Mouse (Mus musculus): ENCODE data around the gene Sectm1b.

The Sectm1b gene

GRCm38 (mm10) chr11:121024163-121024562 is 39.2 kb downstream of the Sectm1b start:
- DNase-seq (ENCODE audit: low read depth, low spot score): no peak
- H3K36me3 ChIP-seq (ENCODE audit: control insufficient read depth, insufficient read depth, low read length, poor library complexity, severe bottlenecking): no peaks in the 10 kb centered on the region
- no peaks in the 10 kb centered on the region for H3K27me3 ChIP-seq (ENCODE audit: control insufficient read depth, insufficient read depth, low read length, poor library complexity, severe bottlenecking)

- Histone ChIP-seq H3K27me3 (ENCODE audit: control insufficient read depth, insufficient read depth, low read length, poor library complexity, severe bottlenecking) (no peaks in the 10 kb centered on the region), H3K36me3 (ENCODE audit: control insufficient read depth, insufficient read depth, low read length, poor library complexity, severe bottlenecking) (no peaks in the 10 kb centered on the region)
- no peak for DNase-seq (ENCODE audit: low read depth, low spot score)
These were observed 43.9 kb downstream of the Sectm1b start for GRCm38 (mm10) chr11:121019501-121019900.

- no peaks in the 10 kb centered on the region for H3K27me3 ChIP-seq (ENCODE audit: control insufficient read depth, insufficient read depth, low read length, poor library complexity, severe bottlenecking)
- DNase-seq (ENCODE audit: low read depth, low spot score): peak; percentile 60
- no peaks in the 10 kb centered on the region for H3K36me3 ChIP-seq (ENCODE audit: control insufficient read depth, insufficient read depth, low read length, poor library complexity, severe bottlenecking)
These were observed 45.7 kb downstream of the Sectm1b start for GRCm38 (mm10) chr11:121017703-121018102.

- Histone ChIP-seq H3K36me3 (ENCODE audit: control insufficient read depth, insufficient read depth, low read length, poor library complexity, severe bottlenecking) (no peaks in the 10 kb centered on the region), H3K27me3 (ENCODE audit: control insufficient read depth, insufficient read depth, low read length, poor library complexity, severe bottlenecking) (no peaks in the 10 kb centered on the region)
- DNase-seq (ENCODE audit: low read depth, low spot score): no peak
These were observed 47.9 kb downstream of the Sectm1b start for GRCm38 (mm10) chr11:121015472-121015871.

GRCm38 (mm10) chr11:121014896-121015300 is 48.5 kb downstream of the Sectm1b start:
- H3K36me3 ChIP-seq (ENCODE audit: control insufficient read depth, insufficient read depth, low read length, poor library complexity, severe bottlenecking): no peaks in the 10 kb centered on the region
- DNase-seq (ENCODE audit: low read depth, low spot score): no peak
- H3K27me3 ChIP-seq (ENCODE audit: control insufficient read depth, insufficient read depth, low read length, poor library complexity, severe bottlenecking): no peaks in the 10 kb centered on the region

- Histone ChIP-seq H3K36me3 (ENCODE audit: control insufficient read depth, insufficient read depth, low read length, poor library complexity, severe bottlenecking) (no peaks in the 10 kb centered on the region), H3K27me3 (ENCODE audit: control insufficient read depth, insufficient read depth, low read length, poor library complexity, severe bottlenecking) (no peaks in the 10 kb centered on the region)
- no peak for DNase-seq (ENCODE audit: low read depth, low spot score)
These were observed 49.7 kb downstream of the Sectm1b start for GRCm38 (mm10) chr11:121013656-121014055.

GRCm38 (mm10) chr11:121010044-121010755 is 53.2 kb downstream of the Sectm1b start:
- DNase-seq (ENCODE audit: low read depth, low spot score): no peak
- Histone ChIP-seq H3K27me3 (ENCODE audit: control insufficient read depth, insufficient read depth, low read length, poor library complexity, severe bottlenecking) (no peaks in the 10 kb centered on the region), H3K36me3 (ENCODE audit: control insufficient read depth, insufficient read depth, low read length, poor library complexity, severe bottlenecking) (no peaks in the 10 kb centered on the region)

GRCm38 (mm10) chr11:121006184-121006583 is 57.2 kb downstream of the Sectm1b start:
- Histone ChIP-seq H3K36me3 (ENCODE audit: control insufficient read depth, insufficient read depth, low read length, poor library complexity, severe bottlenecking) (no peaks in the 10 kb centered on the region), H3K27me3 (ENCODE audit: control insufficient read depth, insufficient read depth, low read length, poor library complexity, severe bottlenecking) (no peaks in the 10 kb centered on the region)
- DNase-seq (ENCODE audit: low read depth, low spot score): no peak

GRCm38 (mm10) chr11:121004281-121004680 is 59.1 kb downstream of the Sectm1b start:
- DNase-seq (ENCODE audit: low read depth, low spot score): no peak
- no peaks in the 10 kb centered on the region for H3K36me3 ChIP-seq (ENCODE audit: control insufficient read depth, insufficient read depth, low read length, poor library complexity, severe bottlenecking)
- H3K27me3 ChIP-seq (ENCODE audit: control insufficient read depth, insufficient read depth, low read length, poor library complexity, severe bottlenecking): no peaks in the 10 kb centered on the region
